Mouse (Mus musculus) midbrain, postnatal 0 days (tissue): ENCODE measurements around the gene Zfhx3. TPM values are rescaled to one million over a fixed set of nuclear protein-coding genes. Genes with fewer than 3 reads are reported as not detected.

Experiments
- ATAC-seq: fragments of 200-750 bp; cut with Nextera tagmentation; 2 replicates; pipeline ENCODE4 v1.8.0; 2017; ENCODE audit warnings: moderate number of reproducible peaks, mild to moderate bottlenecking, moderate TSS enrichment, moderate library complexity; ENCODE audit not compliant: low FRiP score
- DNase-seq: peaks from one replicate; pipeline ENCODE4 v3.0.0-alpha.2; 2015; ENCODE audit warnings: low spot score
- H3K27ac ChIP-seq: fragments of 300-500 bp; sonication (generic); 2 replicates; pipeline ENCODE4 v1.5.1; 2014; ENCODE audit warnings: low read depth, mild to moderate bottlenecking, low read length, mixed read lengths
- H3K27me3 ChIP-seq: fragments of 300-500 bp; sonication (generic); 2 replicates; pipeline ENCODE4 v1.6.1; 2014; ENCODE audit warnings: low read length, control low read depth, mixed read lengths; ENCODE audit not compliant: insufficient read depth
- H3K36me3 ChIP-seq: fragments of 300-500 bp; sonication (generic); 2 replicates; pipeline ENCODE4 v1.6.1; 2014; ENCODE audit warnings: low read length, control low read depth, mixed read lengths; ENCODE audit not compliant: insufficient read depth
- H3K4me1 ChIP-seq: fragments of 300-500 bp; sonication (generic); 2 replicates; pipeline ENCODE4 v1.6.1; 2014; ENCODE audit warnings: mild to moderate bottlenecking, control low read depth, antibody characterized with exemption, low read length, mixed read lengths; ENCODE audit not compliant: insufficient read depth
- H3K4me2 ChIP-seq: fragments of 300-500 bp; sonication (generic); 2 replicates; pipeline ENCODE4 v1.6.1; 2014; ENCODE audit warnings: low read depth, mild to moderate bottlenecking, low read length, mixed read lengths; ENCODE audit not compliant: poor library complexity, severe bottlenecking
- H3K4me3 ChIP-seq: fragments of 300-500 bp; sonication (generic); 2 replicates; pipeline ENCODE4 v1.5.1; 2014; ENCODE audit warnings: low read depth, mild to moderate bottlenecking, low read length, moderate library complexity
- H3K9ac ChIP-seq: fragments of 300-500 bp; sonication (generic); replicated peaks from 2 replicates; pipeline ENCODE4 v1.6.1; 2014; ENCODE audit warnings: mild to moderate bottlenecking, low read length, moderate library complexity, mixed read lengths; ENCODE audit not compliant: poor library complexity, severe bottlenecking
- H3K9me3 ChIP-seq: fragments of 300-500 bp; sonication (generic); 2 replicates; pipeline ENCODE4 v1.6.1; 2016; ENCODE audit warnings: low read length, control low read depth
- CTCF ChIP-seq: IDR thresholded peaks from 2 replicates; pipeline ENCODE4 v1.5.1; 2016; ENCODE audit warnings: antibody characterized with exemption, mild to moderate bottlenecking
- WGBS: fragments of 180-500 bp; shearing (Covaris S2); extraction: QIAGEN DNeasy Blood & Tissue Kit; methylation state at CpG from one replicate; pipeline ENCODE4 v1.1.7; 2014; 5-methylcytosine and 5-hydroxymethylcytosine counted together
- polyA plus RNA-seq: library from polyadenylated mRNA; unstranded; fragments of >200 nt; fragmentation: Nextera tagmentation; extraction: Ambion mirVana; gene quantifications from 2 replicates; pipeline ENCODE4 v1.2.1, GENCODE M21; 2015
- total RNA-seq: library from RNA; depleted of rRNA; stranded (reverse); fragments of >200 nt; gene quantifications from 2 replicates; pipeline ENCODE4 v1.2.3, GENCODE M21; 2014

Zfhx3 gene
- total and polyA plus RNA-seq, 2 experiments from 2014 or later, result 33.1 to 44.5 TPM

DNA sequence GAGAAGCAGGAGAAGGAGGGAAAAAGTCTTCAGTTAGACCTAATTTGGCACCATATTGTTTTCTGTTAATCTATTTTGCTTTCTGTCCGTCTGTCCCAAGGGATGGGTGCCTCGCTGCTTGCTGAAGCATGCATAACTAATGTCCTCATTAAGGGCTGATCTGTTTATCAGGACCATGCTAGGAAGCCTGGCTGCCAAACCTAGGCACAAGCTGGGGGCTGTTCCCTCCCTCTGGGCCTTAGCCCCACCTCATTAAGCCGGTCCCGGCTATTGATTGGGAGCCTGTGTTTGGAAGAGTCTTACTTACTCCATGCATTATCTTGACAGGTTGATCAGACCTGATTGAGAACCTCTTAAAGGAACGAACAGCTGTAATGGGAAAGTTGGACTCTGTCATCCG is 903.7 kb downstream of the Zfhx3 start:
- 36% methylated on average over 6 of the region's 6 CpGs for WGBS

DNA sequence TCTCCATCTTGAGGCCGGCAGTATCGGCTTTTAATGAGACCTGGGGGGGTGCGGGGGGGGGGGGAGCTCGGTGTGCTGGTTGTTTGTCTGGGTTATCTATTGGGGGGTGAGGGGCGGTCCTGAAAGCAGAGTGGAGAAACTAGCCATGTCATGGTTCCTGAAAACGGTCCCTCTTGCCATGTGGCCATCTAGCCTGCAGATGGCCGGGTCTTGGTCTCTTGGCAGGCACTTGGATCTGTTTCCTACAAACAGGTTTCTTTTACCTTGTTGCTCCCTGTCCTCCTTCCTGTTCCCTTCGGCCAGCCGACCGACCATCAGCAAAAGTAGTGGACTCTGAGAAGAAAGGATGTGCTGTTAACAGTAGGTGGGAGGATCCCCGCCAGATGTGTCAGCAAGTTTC is 904.4 kb downstream of the Zfhx3 start:
- Histone ChIP-seq H3K36me3 (no peaks in the 10 kb centered on the region), H3K4me3 (no peak overlapping the region), H3K4me2 (no peak overlapping the region), H3K9me3 (no peaks in the 10 kb centered on the region), H3K27me3 (no peaks in the 10 kb centered on the region), H3K9ac (no peak overlapping the region), H3K27ac (no peak overlapping the region), H3K4me1 (no peaks in the 10 kb centered on the region)
- ATAC-seq (no peak), DNase-seq (no peak)
- 70% methylated on average over 11 of the region's 11 CpGs for WGBS
- no peak for TF ChIP-seq CTCF

More for the DNA sequence above, 903.7 kb downstream of the Zfhx3 start:
- no peaks in the 10 kb centered on the region for H3K36me3 ChIP-seq
- H3K9ac ChIP-seq, result no peak overlapping the region
- H3K4me1 ChIP-seq, result no peaks in the 10 kb centered on the region
- no peak overlapping the region for H3K4me2 ChIP-seq
- no peaks in the 10 kb centered on the region for H3K9me3 ChIP-seq
- no peak overlapping the region for H3K27ac ChIP-seq
- no peak for ATAC-seq
- no peak for TF ChIP-seq CTCF
- H3K27me3 ChIP-seq, result no peaks in the 10 kb centered on the region
- no peak for DNase-seq
- no peak overlapping the region for H3K4me3 ChIP-seq

DNA sequence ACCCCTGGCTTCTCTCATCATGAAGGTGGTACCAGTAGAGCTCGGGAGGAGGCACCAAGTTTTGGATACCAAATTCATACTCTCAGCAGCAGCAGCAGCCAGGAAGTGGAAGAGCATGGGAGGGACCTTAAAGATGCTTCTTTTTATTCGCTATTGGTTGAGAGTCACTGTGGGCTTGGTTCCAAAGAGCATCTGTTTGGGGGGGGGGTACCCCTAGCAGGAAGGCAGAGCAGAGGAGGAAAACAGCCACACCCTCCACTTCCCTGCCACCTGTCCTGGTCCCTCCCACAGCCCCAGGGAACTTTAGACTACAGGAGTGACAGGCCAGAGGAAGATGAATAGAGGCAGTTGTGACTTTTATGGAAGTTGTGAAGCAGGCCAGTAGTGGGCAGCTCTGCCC is 904.9 kb downstream of the Zfhx3 start:
- no peak overlapping the region for H3K4me2 ChIP-seq
- no peak for TF ChIP-seq CTCF
- no peak overlapping the region for H3K27ac ChIP-seq
- no peak overlapping the region for H3K9ac ChIP-seq
- DNase-seq (no peak), ATAC-seq (no peak)
- no peaks in the 10 kb centered on the region for H3K27me3 ChIP-seq
- no peaks in the 10 kb centered on the region for H3K36me3 ChIP-seq
- H3K9me3 ChIP-seq, result no peaks in the 10 kb centered on the region
- H3K4me1 ChIP-seq, result 0 out of 2 replicates have a peak, but pooled peaks cover 2% of the 10 kb centered on the region
- no peak overlapping the region for H3K4me3 ChIP-seq
- 87% methylated on average over 2 of the region's 2 CpGs for WGBS

DNA sequence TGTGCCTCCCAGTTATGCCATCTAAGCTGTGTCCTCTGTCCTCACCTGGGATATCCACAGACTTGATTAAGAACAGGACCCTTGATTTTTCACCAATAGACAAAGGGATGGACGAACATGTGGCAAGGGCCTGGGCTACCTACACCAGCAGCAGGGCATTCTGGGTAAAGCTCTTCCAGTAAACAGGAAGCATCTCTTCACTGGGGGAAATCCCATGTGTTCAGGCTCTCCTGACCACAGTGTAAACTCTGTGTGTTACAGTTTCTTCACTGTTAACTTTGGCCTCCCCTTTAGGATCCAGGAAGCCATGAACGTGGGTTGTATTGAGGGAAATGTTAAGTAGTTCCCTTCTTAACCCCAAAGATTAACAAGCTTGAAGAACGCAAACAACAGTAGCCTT is 906.0 kb downstream of the Zfhx3 start:
- H3K4me2 ChIP-seq, result no peak overlapping the region
- no peak for DNase-seq
- H3K9me3 ChIP-seq, result no peaks in the 10 kb centered on the region
- 0 out of 2 replicates have a peak overlapping the region, but pooled peaks have one; percentile 19 for H3K9ac ChIP-seq
- TF ChIP-seq CTCF, result no peak
- H3K36me3 ChIP-seq, result no peaks in the 10 kb centered on the region
- WGBS, result 73% methylated on average over 3 of the region's 3 CpGs
- H3K4me1 ChIP-seq, result peaks cover 6% of the 10 kb centered on the region; the same call in 1 of the 2 replicates
- no peak for ATAC-seq
- no peak overlapping the region for H3K27ac ChIP-seq
- H3K4me3 ChIP-seq, result no peak overlapping the region
- no peaks in the 10 kb centered on the region for H3K27me3 ChIP-seq

DNA sequence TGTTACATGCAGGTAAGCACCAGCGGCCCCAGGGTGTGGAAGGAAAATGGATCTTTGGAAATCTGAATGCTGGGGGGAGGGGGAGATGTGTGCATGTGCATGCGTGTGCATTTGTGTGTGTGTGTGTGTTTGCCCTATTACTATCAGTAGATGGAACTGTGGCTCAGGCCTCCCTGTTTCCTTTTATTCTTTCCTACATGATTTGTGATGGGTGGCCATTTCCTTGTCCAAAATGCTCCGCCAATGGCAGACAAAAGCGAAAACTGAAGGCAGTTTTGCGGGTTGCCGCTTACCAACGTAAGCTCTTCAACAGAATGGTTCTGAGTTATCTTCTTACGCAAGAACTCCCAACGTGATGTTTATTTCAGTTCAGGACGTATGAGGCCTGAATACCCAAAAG is 910.6 kb downstream of the Zfhx3 start:
- no peaks in the 10 kb centered on the region for H3K27me3 ChIP-seq
- WGBS, result 78% methylated on average over 10 of the region's 10 CpGs
- DNase-seq, result no peak
- H3K27ac ChIP-seq, result 0 out of 2 replicates have a peak overlapping the region, but pooled peaks have one; percentile 26
- H3K4me1 ChIP-seq, result peaks cover 13% of the 10 kb centered on the region; the same call in 1 of the 2 replicates
- H3K9ac ChIP-seq, result no peak overlapping the region
- no peak for ATAC-seq
- no peak overlapping the region for H3K4me2 ChIP-seq
- H3K9me3 ChIP-seq, result no peaks in the 10 kb centered on the region
- peaks cover 5% of the 10 kb centered on the region for H3K36me3 ChIP-seq
- no peak for TF ChIP-seq CTCF
- no peak overlapping the region for H3K4me3 ChIP-seq

DNA sequence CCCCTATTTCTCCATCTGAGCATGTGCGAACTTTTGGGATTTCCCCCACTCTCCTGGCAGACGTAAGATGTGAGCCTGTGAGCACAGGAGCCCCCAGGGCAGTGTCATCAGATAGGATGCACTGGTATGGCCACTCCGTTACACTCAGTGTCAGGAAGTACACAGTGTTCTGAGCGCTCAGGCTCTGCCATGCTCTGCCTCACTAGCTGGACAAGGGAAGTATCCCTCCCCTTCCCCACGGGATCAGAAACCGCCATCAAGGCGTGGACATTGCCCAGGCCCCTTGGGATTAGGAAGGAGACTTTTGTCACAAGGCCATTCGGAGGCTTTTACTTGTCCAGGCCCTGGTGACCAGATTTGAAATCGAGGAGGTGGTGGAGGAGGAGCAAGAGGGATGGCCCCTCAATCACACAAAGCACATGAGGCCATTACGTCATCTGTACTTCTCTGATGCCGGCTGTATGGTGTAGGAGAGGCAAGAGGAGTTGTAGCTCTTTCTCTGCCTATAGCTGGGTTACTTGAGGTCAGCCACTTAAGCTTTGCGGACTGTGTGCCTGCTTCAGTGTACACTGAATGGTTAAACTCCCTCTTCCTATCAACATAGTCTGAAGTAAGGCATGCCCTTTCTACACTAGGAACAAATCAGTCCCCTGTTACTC is 912.1 kb downstream of the Zfhx3 start:
- Histone ChIP-seq H3K9me3 (no peaks in the 10 kb centered on the region), H3K4me2 (no peak overlapping the region), H3K9ac (no peak overlapping the region), H3K4me1 (peaks cover 13% of the 10 kb centered on the region; the same call in 1 of the 2 replicates), H3K4me3 (no peak overlapping the region), H3K27ac (no peak overlapping the region), H3K27me3 (no peaks in the 10 kb centered on the region), H3K36me3 (peaks cover 5% of the 10 kb centered on the region)
- WGBS, result 50% methylated on average over 12 of the region's 12 CpGs
- ATAC-seq, result no peak
- DNase-seq, result no peak
- TF ChIP-seq CTCF, result no peak
